Mouse (Mus musculus): Measurements from ENCODE around the gene Ralbp1. TPM values are rescaled to one million over a fixed set of nuclear protein-coding genes. Genes with fewer than 3 reads are reported as not detected.

Gene Ralbp1
- polyA plus RNA-seq, 1 experiment from 2014 or later, result 35.4 TPM

GRCm38 (mm10) chr17:65830216-65830863 is 55.3 kb downstream of the Ralbp1 start:
- ATAC-seq (ENCODE audit: low read depth), result no peak
- WGBS (ENCODE audit: insufficient replicate concordance), result 84% methylated on average over 13 of the region's 13 CpGs
- H3K27ac ChIP-seq (ENCODE audit: low read length), result no peak overlapping the region
- H3K4me3 ChIP-seq (ENCODE audit: low read depth, low read length), result no peak overlapping the region
- H3K9ac ChIP-seq (ENCODE audit: low read depth, low read length), result no peak overlapping the region
- H3K9me3 ChIP-seq (replicated peaks; ENCODE audit: control insufficient read depth, low read length), result no peaks in the 10 kb centered on the region
- peaks cover 15% of the 10 kb centered on the region for H3K36me3 ChIP-seq (ENCODE audit: control insufficient read depth, insufficient read depth)
- no peak overlapping the region for H3K4me2 ChIP-seq (ENCODE audit: low read depth, low read length)
- H3K27me3 ChIP-seq (ENCODE audit: control insufficient read depth, insufficient read depth, low read depth, low read length), result no peaks in the 10 kb centered on the region
- H3K4me1 ChIP-seq (ENCODE audit: control insufficient read depth, low read depth, low read length), result no peaks in the 10 kb centered on the region

GRCm38 (mm10) chr17:65828951-65829350 is 56.6 kb downstream of the Ralbp1 start:
- ATAC-seq (ENCODE audit: low read depth), result no peak
- 85% methylated on average over 11 of the region's 11 CpGs for WGBS (ENCODE audit: insufficient replicate concordance)

GRCm38 (mm10) chr17:65827904-65828303 is 57.7 kb downstream of the Ralbp1 start:
- peaks cover 16% of the 10 kb centered on the region for H3K36me3 ChIP-seq (ENCODE audit: control insufficient read depth, insufficient read depth)
- WGBS (ENCODE audit: insufficient replicate concordance), result 84% methylated on average over 5 of the region's 5 CpGs
- no peak overlapping the region for H3K9ac ChIP-seq (ENCODE audit: low read depth, low read length)
- H3K4me1 ChIP-seq (ENCODE audit: control insufficient read depth, low read depth, low read length), result no peaks in the 10 kb centered on the region
- no peak for ATAC-seq (ENCODE audit: low read depth)
- H3K9me3 ChIP-seq (replicated peaks; ENCODE audit: control insufficient read depth, low read length), result no peaks in the 10 kb centered on the region
- no peak overlapping the region for H3K4me2 ChIP-seq (ENCODE audit: low read depth, low read length)
- no peak overlapping the region for H3K4me3 ChIP-seq (ENCODE audit: low read depth, low read length)
- no peaks in the 10 kb centered on the region for H3K27me3 ChIP-seq (ENCODE audit: control insufficient read depth, insufficient read depth, low read depth, low read length)
- H3K27ac ChIP-seq (ENCODE audit: low read length), result no peak overlapping the region

More at GRCm38 (mm10) chr17:65828951-65829350, 56.6 kb downstream of the Ralbp1 start:
- Histone ChIP-seq H3K27me3 (ENCODE audit: control insufficient read depth, insufficient read depth, low read depth, low read length) (no peaks in the 10 kb centered on the region), H3K9me3 (replicated peaks; ENCODE audit: control insufficient read depth, low read length) (no peaks in the 10 kb centered on the region), H3K9ac (ENCODE audit: low read depth, low read length) (no peak overlapping the region), H3K27ac (ENCODE audit: low read length) (no peak overlapping the region), H3K36me3 (ENCODE audit: control insufficient read depth, insufficient read depth) (peaks cover 17% of the 10 kb centered on the region), H3K4me3 (ENCODE audit: low read depth, low read length) (no peak overlapping the region), H3K4me2 (ENCODE audit: low read depth, low read length) (no peak overlapping the region), H3K4me1 (ENCODE audit: control insufficient read depth, low read depth, low read length) (no peaks in the 10 kb centered on the region)

GRCm38 (mm10) chr17:65827119-65827840 is 58.3 kb downstream of the Ralbp1 start:
- no peak for ATAC-seq (ENCODE audit: low read depth)
- Histone ChIP-seq H3K27me3 (ENCODE audit: control insufficient read depth, insufficient read depth, low read depth, low read length) (no peaks in the 10 kb centered on the region), H3K36me3 (ENCODE audit: control insufficient read depth, insufficient read depth) (peaks cover 14% of the 10 kb centered on the region), H3K4me3 (ENCODE audit: low read depth, low read length) (no peak overlapping the region), H3K4me1 (ENCODE audit: control insufficient read depth, low read depth, low read length) (no peaks in the 10 kb centered on the region), H3K4me2 (ENCODE audit: low read depth, low read length) (no peak overlapping the region), H3K9ac (ENCODE audit: low read depth, low read length) (no peak overlapping the region), H3K9me3 (replicated peaks; ENCODE audit: control insufficient read depth, low read length) (no peaks in the 10 kb centered on the region), H3K27ac (ENCODE audit: low read length) (no peak overlapping the region)
- 84% methylated on average over 16 of the region's 16 CpGs for WGBS (ENCODE audit: insufficient replicate concordance)

GRCm38 (mm10) chr17:65826257-65826656 is 59.3 kb downstream of the Ralbp1 start:
- Histone ChIP-seq H3K4me2 (ENCODE audit: low read depth, low read length) (no peak overlapping the region), H3K27ac (ENCODE audit: low read length) (no peak overlapping the region), H3K9me3 (replicated peaks; ENCODE audit: control insufficient read depth, low read length) (no peaks in the 10 kb centered on the region), H3K4me1 (ENCODE audit: control insufficient read depth, low read depth, low read length) (no peaks in the 10 kb centered on the region), H3K4me3 (ENCODE audit: low read depth, low read length) (no peak overlapping the region), H3K27me3 (ENCODE audit: control insufficient read depth, insufficient read depth, low read depth, low read length) (no peaks in the 10 kb centered on the region), H3K9ac (ENCODE audit: low read depth, low read length) (no peak overlapping the region), H3K36me3 (ENCODE audit: control insufficient read depth, insufficient read depth) (peaks cover 9% of the 10 kb centered on the region)
- 41% methylated on average over 9 of the region's 9 CpGs for WGBS (ENCODE audit: insufficient replicate concordance)
- ATAC-seq (ENCODE audit: low read depth), result no peak

- Histone ChIP-seq H3K9me3 (replicated peaks; ENCODE audit: control insufficient read depth, low read length) (no peaks in the 10 kb centered on the region), H3K36me3 (ENCODE audit: control insufficient read depth, insufficient read depth) (peaks cover 6% of the 10 kb centered on the region), H3K4me1 (ENCODE audit: control insufficient read depth, low read depth, low read length) (no peaks in the 10 kb centered on the region), H3K4me3 (ENCODE audit: low read depth, low read length) (no peak overlapping the region), H3K4me2 (ENCODE audit: low read depth, low read length) (no peak overlapping the region), H3K27ac (ENCODE audit: low read length) (no peak overlapping the region), H3K27me3 (ENCODE audit: control insufficient read depth, insufficient read depth, low read depth, low read length) (no peaks in the 10 kb centered on the region), H3K9ac (ENCODE audit: low read depth, low read length) (no peak overlapping the region)
- WGBS (ENCODE audit: insufficient replicate concordance), result 82% methylated on average over 10 of the region's 10 CpGs
- no peak for ATAC-seq (ENCODE audit: low read depth)
These were observed 61.4 kb downstream of the Ralbp1 start for GRCm38 (mm10) chr17:65824246-65824645.

GRCm38 (mm10) chr17:65822423-65822822 is 63.2 kb downstream of the Ralbp1 start:
- ATAC-seq (ENCODE audit: low read depth), result no peak
- 73% methylated on average over 5 of the region's 5 CpGs for WGBS (ENCODE audit: insufficient replicate concordance)
- H3K36me3 ChIP-seq (ENCODE audit: control insufficient read depth, insufficient read depth), result peaks cover 7% of the 10 kb centered on the region
- no peaks in the 10 kb centered on the region for H3K9me3 ChIP-seq (replicated peaks; ENCODE audit: control insufficient read depth, low read length)
- no peak overlapping the region for H3K27ac ChIP-seq (ENCODE audit: low read length)
- no peaks in the 10 kb centered on the region for H3K27me3 ChIP-seq (ENCODE audit: control insufficient read depth, insufficient read depth, low read depth, low read length)
- H3K4me3 ChIP-seq (ENCODE audit: low read depth, low read length), result no peak overlapping the region
- H3K4me1 ChIP-seq (ENCODE audit: control insufficient read depth, low read depth, low read length), result no peaks in the 10 kb centered on the region
- H3K9ac ChIP-seq (ENCODE audit: low read depth, low read length), result no peak overlapping the region
- no peak overlapping the region for H3K4me2 ChIP-seq (ENCODE audit: low read depth, low read length)

- H3K4me1 ChIP-seq (ENCODE audit: control insufficient read depth, low read depth, low read length), result no peaks in the 10 kb centered on the region
- no peak overlapping the region for H3K9ac ChIP-seq (ENCODE audit: low read depth, low read length)
- H3K27me3 ChIP-seq (ENCODE audit: control insufficient read depth, insufficient read depth, low read depth, low read length), result no peaks in the 10 kb centered on the region
- no peak for ATAC-seq (ENCODE audit: low read depth)
- peaks cover 25% of the 10 kb centered on the region for H3K36me3 ChIP-seq (ENCODE audit: control insufficient read depth, insufficient read depth)
- no peaks in the 10 kb centered on the region for H3K9me3 ChIP-seq (replicated peaks; ENCODE audit: control insufficient read depth, low read length)
- no peak overlapping the region for H3K27ac ChIP-seq (ENCODE audit: low read length)
- 71% methylated on average over 5 of the region's 5 CpGs for WGBS (ENCODE audit: insufficient replicate concordance)
- H3K4me3 ChIP-seq (ENCODE audit: low read depth, low read length), result no peak overlapping the region
- H3K4me2 ChIP-seq (ENCODE audit: low read depth, low read length), result no peak overlapping the region
These were observed 65.4 kb downstream of the Ralbp1 start for GRCm38 (mm10) chr17:65820197-65820596.

GRCm38 (mm10) chr17:65813763-65814162 is 71.8 kb downstream of the Ralbp1 start:
- H3K27ac ChIP-seq (ENCODE audit: low read length), result no peak overlapping the region
- WGBS (ENCODE audit: insufficient replicate concordance), result 79% methylated on average over 8 of the region's 8 CpGs
- ATAC-seq (ENCODE audit: low read depth), result no peak

More at GRCm38 (mm10) chr17:65813763-65814162, 71.8 kb downstream of the Ralbp1 start:
- H3K9ac ChIP-seq (ENCODE audit: low read depth, low read length), result no peak overlapping the region
- H3K4me1 ChIP-seq (ENCODE audit: control insufficient read depth, low read depth, low read length), result no peaks in the 10 kb centered on the region
- H3K4me2 ChIP-seq (ENCODE audit: low read depth, low read length), result no peak overlapping the region
- H3K27me3 ChIP-seq (ENCODE audit: control insufficient read depth, insufficient read depth, low read depth, low read length), result no peaks in the 10 kb centered on the region
- H3K4me3 ChIP-seq (ENCODE audit: low read depth, low read length), result no peak overlapping the region
- no peaks in the 10 kb centered on the region for H3K9me3 ChIP-seq (replicated peaks; ENCODE audit: control insufficient read depth, low read length)
- H3K36me3 ChIP-seq (ENCODE audit: control insufficient read depth, insufficient read depth), result peaks cover 40% of the 10 kb centered on the region
